Mouse (Mus musculus) left cerebral cortex, adult 18-20 months (tissue): ENCODE measurements around the gene Foxd1. TPM values are rescaled to one million over a fixed set of nuclear protein-coding genes. Genes with fewer than 3 reads are reported as not detected.

Experiments used
- DNase-seq, 2 experiments: peaks; one replicate each; pipeline ENCODE4 v3.0.0; 2021 to 2022; ENCODE audit warnings: low spot score in 2 of 2, mixed read lengths in 1 of 2
- long read RNA-seq, 2 experiments: library from polyadenylated mRNA; stranded (forward); transcript quantifications; one replicate each; pipeline ENCODE4 v2.0.0; 2021
- total RNA-seq, 2 experiments: library from RNA; stranded (reverse); gene quantifications; 2 replicates each; pipeline ENCODE4 v1.2.3; 2021

Foxd1 gene
- total RNA-seq, result 1 to 10 TPM; 1.6 to 2.0 TPM
- long read RNA-seq, experiment 1, full-length matches to known transcripts, result 2 of 2 reads
- long read RNA-seq, experiment 1, partial matches to known transcripts, result 0 of 2 reads
- long read RNA-seq, experiment 1, other reads (novel, unspliced or antisense), result 0 of 2 reads
- long read RNA-seq, experiment 2, result 0 reads

- DNase-seq, result no peak
Measured at GRCm38 (mm10) chr13:98354090-98354801, at the start of gene Foxd1. Gene Foxd1 (plus strand): TSS chr13:98354242.

GRCm38 (mm10) chr13:98305257-98305656 is 48.8 kb upstream of the Foxd1 start:
- no peak for DNase-seq

DNA sequence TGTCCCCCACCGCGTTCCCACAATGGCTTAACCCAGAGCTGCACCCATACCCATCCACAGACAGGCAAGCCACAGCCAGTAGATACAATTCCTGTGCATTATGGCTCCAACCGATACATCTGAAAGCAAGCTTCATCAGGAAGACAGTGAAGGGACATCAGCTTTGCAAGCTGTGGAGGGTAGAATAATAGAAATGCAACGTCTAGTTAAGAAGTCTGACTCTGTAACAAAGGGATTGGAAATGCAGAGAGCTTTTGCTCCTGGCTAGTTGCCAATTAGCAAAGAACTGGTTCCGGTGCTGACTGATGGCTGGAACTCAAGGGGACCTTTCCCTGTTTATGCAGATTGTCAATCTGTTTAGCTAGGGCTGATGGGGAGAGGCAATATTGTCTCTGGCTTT is 47.6 kb upstream of the Foxd1 start:
- DNase-seq, result no peak

GRCm38 (mm10) chr13:98306852-98307475 is 47.1 kb upstream of the Foxd1 start:
- peak; percentile 4 to 10 for DNase-seq

GRCm38 (mm10) chr13:98308004-98308403 is 46.0 kb upstream of the Foxd1 start:
- DNase-seq, result no peak

GRCm38 (mm10) chr13:98308724-98309123 is 45.3 kb upstream of the Foxd1 start:
- DNase-seq, result no peak

GRCm38 (mm10) chr13:98311597-98311996 is 42.4 kb upstream of the Foxd1 start:
- no peak for DNase-seq

DNA sequence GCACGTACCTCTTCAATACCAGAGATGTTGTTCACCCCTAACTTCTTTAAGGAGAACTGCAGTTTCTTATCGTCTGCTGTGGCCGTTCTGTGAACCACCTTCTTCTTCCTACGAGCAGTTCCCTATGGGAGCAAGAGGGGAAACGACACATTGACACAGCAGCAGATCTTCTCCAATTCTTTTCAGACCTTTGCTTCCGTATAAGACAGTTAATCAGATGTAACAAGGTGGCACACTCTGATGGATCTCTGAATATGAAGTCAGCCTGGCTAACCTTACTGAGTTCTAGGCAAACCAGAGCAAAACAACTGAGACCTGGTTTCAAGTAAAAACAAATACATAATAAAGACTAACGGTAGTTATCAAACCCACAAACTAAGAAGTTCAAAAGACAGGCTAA is 40.4 kb upstream of the Foxd1 start:
- no peak for DNase-seq

GRCm38 (mm10) chr13:98315124-98315523 is 38.9 kb upstream of the Foxd1 start:
- DNase-seq, result no peak

DNA sequence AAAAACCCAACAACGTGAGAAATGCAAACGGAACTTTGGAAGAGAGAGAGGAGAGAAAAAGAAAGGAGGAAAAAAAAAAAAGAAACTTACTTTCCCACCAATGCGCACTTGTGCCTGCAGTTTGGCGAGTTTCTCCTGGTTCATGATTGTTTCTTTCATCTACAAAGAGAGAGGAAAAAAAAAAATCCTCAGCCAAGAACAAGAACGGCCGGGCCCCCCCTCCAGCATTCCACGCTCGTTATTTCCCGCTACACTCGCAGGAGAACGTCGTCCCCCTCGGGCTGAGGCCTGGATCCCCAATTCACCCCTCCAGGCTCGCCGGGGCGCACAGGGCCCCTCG is 37.9 kb upstream of the Foxd1 start:
- peak in 1 of 2 experiments; percentile 9 for DNase-seq

DNA sequence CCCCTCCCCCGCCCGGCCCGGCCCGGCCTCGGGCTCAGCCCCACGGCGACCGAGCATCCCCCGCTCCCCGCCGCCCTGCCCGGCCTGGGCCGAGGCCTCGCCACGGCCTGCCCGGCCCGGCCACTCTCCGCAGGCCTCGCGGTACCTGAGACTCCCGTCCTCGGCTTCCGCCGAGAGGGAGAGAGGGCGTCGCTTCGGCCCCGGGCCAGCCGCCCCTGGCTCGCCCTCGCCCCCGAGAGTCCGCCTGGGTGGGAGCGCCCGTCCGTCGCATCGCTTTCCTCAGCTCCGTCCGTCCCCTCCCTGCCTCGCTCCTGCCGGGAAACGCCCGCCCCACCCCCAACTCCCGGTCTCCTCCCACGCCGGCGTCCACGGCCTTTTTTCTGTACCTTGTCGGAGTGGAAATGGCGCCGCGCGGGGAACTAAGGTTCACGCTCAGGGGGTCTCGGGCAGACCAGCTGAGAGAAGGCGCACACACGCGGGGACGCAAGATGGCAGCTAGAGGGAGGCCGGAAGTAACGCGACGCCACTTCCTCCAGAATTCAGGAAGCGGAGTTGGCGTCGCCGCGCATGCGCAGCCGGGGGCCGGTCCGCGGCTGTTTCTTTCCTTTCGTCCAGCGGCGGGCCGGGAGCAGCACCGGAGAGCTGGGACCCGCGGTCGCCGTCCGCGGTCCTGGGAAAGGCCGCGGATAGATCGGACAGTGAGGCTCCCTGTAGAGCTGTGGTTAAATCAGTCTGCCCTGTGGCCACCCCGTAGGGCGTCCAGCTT is 37.4 kb upstream of the Foxd1 start, which contains the start of gene Btf3:
Gene Btf3, minus strand, starts transcription at position 527 of the 766 bp plus-strand sequence.
- peak; percentile 93 to 95 for DNase-seq

- DNase-seq, result peak in 1 of 2 experiments; percentile 3
Measured at GRCm38 (mm10) chr13:98317246-98317677, 36.8 kb upstream of the Foxd1 start.

DNA sequence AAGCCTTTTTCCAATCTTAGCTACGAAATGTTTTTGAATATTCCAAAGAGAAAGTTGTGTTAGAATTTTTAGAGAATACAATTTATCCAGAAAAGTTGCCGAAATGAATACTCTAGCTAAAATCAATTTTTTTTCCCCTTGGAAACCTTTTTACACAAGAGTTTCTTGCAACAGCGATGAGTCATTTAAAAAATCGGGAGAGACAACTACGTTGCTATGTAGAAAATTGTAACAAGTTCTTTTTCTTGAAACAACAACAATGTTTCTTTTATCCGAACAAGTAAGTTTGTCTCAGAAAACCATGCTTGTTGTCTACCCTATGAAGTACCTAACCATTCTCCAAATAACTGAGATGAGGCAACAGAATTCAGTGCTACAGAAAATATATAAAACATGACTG is 36.1 kb upstream of the Foxd1 start:
- no peak for DNase-seq

DNA sequence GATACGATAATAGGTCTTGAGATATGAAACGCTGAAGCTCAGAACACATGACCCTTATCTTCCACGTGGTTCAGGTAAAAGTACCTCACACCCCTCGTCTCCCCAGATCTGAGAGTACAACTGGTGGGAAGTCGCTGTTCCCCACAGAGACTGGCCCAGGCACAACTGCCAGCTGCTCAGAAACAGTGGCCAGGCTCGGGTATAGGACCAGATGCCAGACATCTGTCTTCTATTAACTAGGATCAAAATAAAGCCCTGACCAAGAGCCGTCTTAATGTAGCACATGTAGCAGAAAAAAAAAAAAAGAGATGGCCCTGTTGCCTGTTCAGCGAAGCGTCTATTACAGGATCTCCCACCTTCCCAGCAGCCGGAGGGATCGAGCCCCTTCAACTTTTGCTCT is 29.0 kb upstream of the Foxd1 start:
- no peak for DNase-seq

- DNase-seq, result no peak
Measured at GRCm38 (mm10) chr13:98332106-98332505, 21.9 kb upstream of the Foxd1 start.

GRCm38 (mm10) chr13:98336205-98336604 is 17.8 kb upstream of the Foxd1 start:
- no peak for DNase-seq

DNA sequence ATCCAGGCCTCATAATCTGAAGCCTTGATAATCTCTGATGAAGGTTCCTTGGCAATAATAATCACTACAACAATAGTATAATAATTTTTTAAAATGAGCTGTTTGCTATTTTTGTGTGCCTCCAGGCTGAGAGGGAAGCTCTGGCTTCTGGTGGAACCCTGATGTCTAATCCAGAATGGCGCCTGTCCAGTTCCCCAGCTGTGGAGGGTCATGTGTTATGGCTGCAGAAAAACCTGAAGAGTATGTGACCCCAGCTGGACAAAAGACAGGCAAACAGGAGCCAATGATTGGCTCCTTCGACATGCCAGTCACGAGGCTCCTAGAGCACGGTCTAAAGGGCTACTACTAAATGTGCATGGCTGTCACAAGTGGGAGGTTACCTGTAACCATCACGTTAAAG is 13.5 kb upstream of the Foxd1 start:
- no peak for DNase-seq

GRCm38 (mm10) chr13:98349491-98349890 is 4.6 kb upstream of the Foxd1 start:
- no peak for DNase-seq

GRCm38 (mm10) chr13:98351527-98351926 is 2.5 kb upstream of the Foxd1 start:
- no peak for DNase-seq

- DNase-seq, result no peak
Measured at GRCm38 (mm10) chr13:98352381-98352975, 1.6 kb upstream of the Foxd1 start.

GRCm38 (mm10) chr13:98353709-98354089 is 343 bp upstream of the Foxd1 start:
- DNase-seq, result no peak
